Mouse (Mus musculus): ENCODE results near the gene Srek1. TPM values are rescaled to one million over a fixed set of nuclear protein-coding genes. Genes with fewer than 3 reads are reported as not detected.

Srek1 gene
- 10 to 100 TPM; 66.2 to 68.8 TPM for total RNA-seq (2021)

- intact Hi-C loops (cut with DNase I): no loop called here
- DNase-seq (ENCODE audit: extremely low spot score in 1 of 2, low spot score in 2 of 2): peak; percentile 89 to 97
These were observed at the start of gene Srek1 for GRCm38 (mm10) chr13:103774119-103774757. Gene Srek1 (minus strand): TSS chr13:103774608.

GRCm38 (mm10) chr13:103822270-103822669 is 47.9 kb upstream of the Srek1 start:
- DNase-seq (ENCODE audit: extremely low spot score in 1 of 2, low spot score in 2 of 2): no peak
- intact Hi-C loops (cut with DNase I): no loop called here

GRCm38 (mm10) chr13:103819377-103819776 is 45.0 kb upstream of the Srek1 start:
- intact Hi-C loops (cut with DNase I): no loop called here
- no peak for DNase-seq (ENCODE audit: extremely low spot score in 1 of 2, low spot score in 2 of 2)

- intact Hi-C loops (cut with DNase I): no loop called here
- DNase-seq (ENCODE audit: extremely low spot score in 1 of 2, low spot score in 2 of 2): no peak
These were observed 43.5 kb upstream of the Srek1 start for GRCm38 (mm10) chr13:103817935-103818334.

- intact Hi-C loops (cut with DNase I): no loop called here
These were observed 33.1 kb upstream of the Srek1 start for GRCm38 (mm10) chr13:103807464-103807863.

GRCm38 (mm10) chr13:103806210-103806851 is 31.9 kb upstream of the Srek1 start:
- DNase-seq (ENCODE audit: extremely low spot score in 1 of 2, low spot score in 2 of 2): peak; percentile 36 to 72
- intact Hi-C loops (cut with DNase I): no loop called here

More at GRCm38 (mm10) chr13:103807464-103807863, 33.1 kb upstream of the Srek1 start:
- no peak for DNase-seq (ENCODE audit: extremely low spot score in 1 of 2, low spot score in 2 of 2)

GRCm38 (mm10) chr13:103803721-103804120 is 29.3 kb upstream of the Srek1 start:
- intact Hi-C loops (cut with DNase I): no loop called here

GRCm38 (mm10) chr13:103801021-103801420 is 26.6 kb upstream of the Srek1 start:
- no peak for DNase-seq (ENCODE audit: extremely low spot score in 1 of 2, low spot score in 2 of 2)
- intact Hi-C loops (cut with DNase I): no loop called here

More at GRCm38 (mm10) chr13:103803721-103804120, 29.3 kb upstream of the Srek1 start:
- no peak for DNase-seq (ENCODE audit: extremely low spot score in 1 of 2, low spot score in 2 of 2)

- DNase-seq (ENCODE audit: extremely low spot score in 1 of 2, low spot score in 2 of 2): no peak
- intact Hi-C loops (cut with DNase I): no loop called here
These were observed 20.5 kb upstream of the Srek1 start for GRCm38 (mm10) chr13:103794688-103795543.

GRCm38 (mm10) chr13:103779922-103780585 is 5.6 kb upstream of the Srek1 start:
- DNase-seq (ENCODE audit: extremely low spot score in 1 of 2, low spot score in 2 of 2): peak; percentile 16 to 43
- intact Hi-C loops (cut with DNase I): loop anchor here (5.0 kb wide), 1 partner anchor 78 kb away; no protein-coding TSS in a partner anchor

- DNase-seq (ENCODE audit: extremely low spot score in 1 of 2, low spot score in 2 of 2): no peak
- intact Hi-C loops (cut with DNase I): no loop called here
These were observed 2.7 kb upstream of the Srek1 start for GRCm38 (mm10) chr13:103777126-103777525.

GRCm38 (mm10) chr13:103773407-103774118 is 845 bp downstream of the Srek1 start:
- intact Hi-C loops (cut with DNase I): no loop called here

GRCm38 (mm10) chr13:103772917-103773316 is 1.5 kb downstream of the Srek1 start:
- DNase-seq (ENCODE audit: extremely low spot score in 1 of 2, low spot score in 2 of 2): peak in 1 of 2 experiments; percentile 34
- intact Hi-C loops (cut with DNase I): no loop called here

More at GRCm38 (mm10) chr13:103773407-103774118, 845 bp downstream of the Srek1 start:
- peak in 1 of 2 experiments; percentile 8 for DNase-seq (ENCODE audit: extremely low spot score in 1 of 2, low spot score in 2 of 2)

GRCm38 (mm10) chr13:103770821-103771220 is 3.6 kb downstream of the Srek1 start:
- intact Hi-C loops (cut with DNase I): no loop called here
- no peak for DNase-seq (ENCODE audit: extremely low spot score in 1 of 2, low spot score in 2 of 2)

GRCm38 (mm10) chr13:103767935-103768334 is 6.5 kb downstream of the Srek1 start:
- no peak for DNase-seq (ENCODE audit: extremely low spot score in 1 of 2, low spot score in 2 of 2)
- intact Hi-C loops (cut with DNase I): no loop called here

- intact Hi-C loops (cut with DNase I): no loop called here
- DNase-seq (ENCODE audit: extremely low spot score in 1 of 2, low spot score in 2 of 2): no peak
These were observed 10.8 kb downstream of the Srek1 start for GRCm38 (mm10) chr13:103763640-103764039.

- intact Hi-C loops (cut with DNase I): no loop called here
- no peak for DNase-seq (ENCODE audit: extremely low spot score in 1 of 2, low spot score in 2 of 2)
These were observed 12.4 kb downstream of the Srek1 start for GRCm38 (mm10) chr13:103761971-103762370.

GRCm38 (mm10) chr13:103751421-103751820 is 23.0 kb downstream of the Srek1 start:
- peak in 1 of 2 experiments; percentile 29 for DNase-seq (ENCODE audit: extremely low spot score in 1 of 2, low spot score in 2 of 2)
- intact Hi-C loops (cut with DNase I): no loop called here

All from left cerebral cortex, postnatal 10 days (tissue).